Mouse (Mus musculus) liver, embryonic 11.5 days (tissue): ENCODE data around the gene Mettl6. TPM values are rescaled to one million over a fixed set of nuclear protein-coding genes. Genes with fewer than 3 reads are reported as not detected.

Experiments
- ATAC-seq: fragments of 200-750 bp; cut with Nextera tagmentation; replicated peaks from 2 replicates; pipeline ENCODE4 v1.8.0; 2017; ENCODE audit warnings: moderate number of reproducible peaks, mild to moderate bottlenecking, moderate TSS enrichment, moderate library complexity; ENCODE audit not compliant: low FRiP score
- DNase-seq: peaks from one replicate; pipeline ENCODE4 v3.0.0-alpha.2; 2017; ENCODE audit warnings: low spot score
- H3K27ac ChIP-seq: fragments of 300-500 bp; sonication (generic); 2 replicates; pipeline ENCODE4 v1.5.1; 2014; ENCODE audit warnings: mild to moderate bottlenecking, low read depth, low read length, control low read depth
- H3K27me3 ChIP-seq: fragments of 300-500 bp; sonication (generic); replicated peaks from 2 replicates; pipeline ENCODE4 v1.6.1; 2014; ENCODE audit warnings: low read length, mixed read lengths; ENCODE audit not compliant: control insufficient read depth, insufficient read depth
- H3K36me3 ChIP-seq: fragments of 300-500 bp; sonication (generic); 2 replicates; pipeline ENCODE4 v1.6.1; 2014; ENCODE audit warnings: mild to moderate bottlenecking, low read length, moderate library complexity, mixed read lengths; ENCODE audit not compliant: control insufficient read depth, insufficient read depth
- H3K4me1 ChIP-seq: fragments of 300-500 bp; sonication (generic); replicated peaks from 2 replicates; pipeline ENCODE4 v1.6.1; 2014; ENCODE audit warnings: low read length, mixed read lengths; ENCODE audit not compliant: control insufficient read depth, insufficient read depth
- H3K4me2 ChIP-seq: fragments of 300-500 bp; sonication (generic); 2 replicates; pipeline ENCODE4 v1.6.1; 2014; ENCODE audit warnings: mild to moderate bottlenecking, control low read depth, moderate library complexity
- H3K4me3 ChIP-seq: fragments of 300-500 bp; sonication (generic); 2 replicates; pipeline ENCODE4 v1.5.1; 2014; ENCODE audit warnings: low read depth, low read length, control low read depth
- H3K9ac ChIP-seq: fragments of 300-500 bp; sonication (generic); 2 replicates; pipeline ENCODE4 v1.6.1; 2014; ENCODE audit warnings: low read depth, low read length, control low read depth
- H3K9me3 ChIP-seq: fragments of 300-500 bp; sonication (generic); 2 replicates; pipeline ENCODE4 v1.6.1; 2016; ENCODE audit warnings: low read length, inconsistent platforms, mixed read lengths; ENCODE audit not compliant: control insufficient read depth
- WGBS: fragments of 180-500 bp; shearing (Covaris S2); extraction: QIAGEN DNeasy Blood & Tissue Kit; methylation state at CpG from one replicate; pipeline ENCODE4 v1.1.7; 2014; 5-methylcytosine and 5-hydroxymethylcytosine counted together
- polyA plus RNA-seq: library from polyadenylated mRNA; unstranded; fragments of >200 nt; fragmentation: Nextera tagmentation; extraction: Ambion mirVana; gene quantifications from 2 replicates; pipeline ENCODE4 v1.2.1, GENCODE M21; 2014

Gene Mettl6
- polyA plus RNA-seq, 1 experiment from 2014 or later: 60.9 TPM

GRCm38 (mm10) chr14:31519165-31519564 lies 24.3 kb upstream of the Mettl6 start:
- ATAC-seq: no peak
- DNase-seq: no peak

DNA sequence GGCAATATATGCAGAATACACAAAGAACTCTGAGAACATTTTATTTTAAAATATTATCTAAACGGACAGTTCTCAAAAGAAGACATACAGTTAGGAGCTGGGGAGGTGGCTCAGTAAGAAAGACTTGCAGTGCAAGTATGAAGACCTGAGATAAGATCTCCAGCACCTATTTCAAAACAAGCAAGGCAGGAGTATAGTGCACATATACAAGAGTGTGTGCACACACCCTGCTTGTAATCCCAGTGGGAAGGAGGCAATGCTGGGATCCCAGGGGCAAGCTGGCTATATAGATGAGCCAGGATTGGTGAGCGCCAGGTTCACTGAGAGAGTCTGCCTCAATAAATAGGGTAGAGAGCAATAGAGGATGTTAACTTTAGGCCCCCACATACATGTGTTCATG lies 21.1 kb upstream of the Mettl6 start:
- ATAC-seq (no peak), DNase-seq (no peak)
- H3K4me1 ChIP-seq: peaks cover 3% of the 10 kb centered on the region; the same call in 1 of the 2 replicates
- no peak overlapping the region for H3K27ac ChIP-seq
- no peak overlapping the region for H3K4me2 ChIP-seq
- no peaks in the 10 kb centered on the region for H3K27me3 ChIP-seq
- no peaks in the 10 kb centered on the region for H3K36me3 ChIP-seq
- WGBS: 93% methylated on average over 2 of the region's 2 CpGs
- no peaks in the 10 kb centered on the region for H3K9me3 ChIP-seq
- H3K4me3 ChIP-seq: no peak overlapping the region
- no peak overlapping the region for H3K9ac ChIP-seq

More at GRCm38 (mm10) chr14:31519165-31519564, 24.3 kb upstream of the Mettl6 start:
- H3K9ac ChIP-seq: no peak overlapping the region
- H3K4me1 ChIP-seq: peaks cover 3% of the 10 kb centered on the region; the same call in 1 of the 2 replicates
- H3K27me3 ChIP-seq: no peaks in the 10 kb centered on the region
- 0 out of 2 replicates have a peak overlapping the region, but pooled peaks have one; percentile 5 for H3K4me2 ChIP-seq
- H3K27ac ChIP-seq: no peak overlapping the region
- H3K9me3 ChIP-seq: no peaks in the 10 kb centered on the region
- H3K36me3 ChIP-seq: no peaks in the 10 kb centered on the region
- 37% methylated on average over 3 of the region's 3 CpGs for WGBS
- H3K4me3 ChIP-seq: no peak overlapping the region

DNA sequence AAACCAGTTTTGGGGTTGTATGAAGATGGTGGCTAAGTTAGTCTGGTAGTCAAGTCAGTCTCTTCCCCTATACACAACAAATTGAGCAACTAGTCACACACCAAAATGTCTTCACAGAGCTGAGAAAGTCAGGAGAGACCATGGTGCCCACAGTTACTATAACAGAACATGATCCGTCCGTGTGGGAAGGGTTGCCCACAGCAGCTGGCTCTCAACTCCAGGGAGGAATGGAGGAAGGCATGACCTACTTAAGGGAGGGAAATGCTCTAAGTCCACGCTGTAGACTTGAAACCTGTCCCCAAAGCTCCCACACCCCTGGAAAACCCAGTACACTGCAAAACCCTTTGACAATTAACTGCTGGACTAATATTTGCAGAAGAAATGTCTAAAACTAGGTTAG lies 15.5 kb upstream of the Mettl6 start:
- ATAC-seq (no peak), DNase-seq (no peak)
- whole genome bisulfite sequencing: 88% methylated on average over 3 of the region's 3 CpGs
- Histone ChIP-seq H3K4me1 (no peaks in the 10 kb centered on the region), H3K9ac (no peak overlapping the region), H3K36me3 (peaks cover 31% of the 10 kb centered on the region), H3K27me3 (no peaks in the 10 kb centered on the region), H3K4me3 (no peak overlapping the region), H3K9me3 (no peaks in the 10 kb centered on the region), H3K27ac (no peak overlapping the region), H3K4me2 (no peak overlapping the region)

- no peaks in the 10 kb centered on the region for H3K4me1 ChIP-seq
- no peaks in the 10 kb centered on the region for H3K27me3 ChIP-seq
- H3K9me3 ChIP-seq: no peaks in the 10 kb centered on the region
- no peak overlapping the region for H3K27ac ChIP-seq
- H3K4me2 ChIP-seq: no peak overlapping the region
- ATAC-seq: no peak
- 96% methylated on average over 2 of the region's 2 CpGs for WGBS
- no peak for DNase-seq
- H3K36me3 ChIP-seq: peaks cover 36% of the 10 kb centered on the region
- no peak overlapping the region for H3K9ac ChIP-seq
- no peak overlapping the region for H3K4me3 ChIP-seq
Observed at GRCm38 (mm10) chr14:31509911-31510310, 15.1 kb upstream of the Mettl6 start.

DNA sequence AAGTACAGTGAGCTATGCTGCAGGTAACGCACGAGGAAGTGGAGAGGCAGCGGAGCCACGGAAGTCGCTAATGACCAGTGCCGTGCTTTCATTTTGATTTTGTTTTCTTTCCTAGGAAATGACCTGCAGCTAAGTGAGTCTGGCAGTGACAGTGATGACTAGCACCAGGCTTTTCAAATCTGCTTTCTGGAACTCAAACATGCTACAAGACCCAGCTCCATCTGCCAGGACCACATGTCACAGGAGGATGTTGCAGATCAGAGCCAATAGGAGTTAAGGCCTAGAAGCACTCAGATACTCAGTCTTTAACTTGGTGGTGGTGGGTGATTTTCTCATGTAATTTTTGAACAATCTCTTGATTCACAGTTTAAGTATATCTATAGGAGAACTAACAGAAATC lies 11.6 kb upstream of the Mettl6 start:
- no peak overlapping the region for H3K27ac ChIP-seq
- DNase-seq (no peak), ATAC-seq (no peak)
- H3K36me3 ChIP-seq: peaks cover 59% of the 10 kb centered on the region
- no peaks in the 10 kb centered on the region for H3K27me3 ChIP-seq
- WGBS: 96% methylated on average over 6 of the region's 6 CpGs
- no peaks in the 10 kb centered on the region for H3K9me3 ChIP-seq
- no peak overlapping the region for H3K4me2 ChIP-seq
- H3K4me3 ChIP-seq: no peak overlapping the region
- H3K9ac ChIP-seq: no peak overlapping the region
- H3K4me1 ChIP-seq: no peaks in the 10 kb centered on the region

GRCm38 (mm10) chr14:31503406-31503805 lies 8.6 kb upstream of the Mettl6 start:
- WGBS: 96% methylated on average over 13 of the region's 13 CpGs
- ATAC-seq: no peak
- no peak overlapping the region for H3K9ac ChIP-seq

DNA sequence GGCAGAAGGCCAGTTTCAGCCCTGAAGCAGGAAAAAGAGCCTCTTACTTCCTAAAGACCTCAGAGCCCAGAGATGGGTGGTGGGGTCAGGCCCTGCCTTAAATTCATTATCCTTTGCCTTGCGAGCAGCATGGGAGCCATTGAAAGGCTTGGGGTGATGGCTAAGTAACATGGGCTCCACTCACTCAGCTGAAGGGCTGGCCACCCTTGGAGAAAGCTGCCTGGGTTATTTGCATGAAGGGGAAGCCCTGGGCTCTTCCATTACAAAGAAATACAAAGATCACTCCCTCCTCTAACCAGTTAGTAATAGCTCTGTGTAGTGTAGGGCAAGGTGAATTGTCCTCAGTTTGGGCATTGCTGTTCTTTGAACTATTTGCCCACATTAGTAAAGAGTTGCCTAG lies 4.7 kb upstream of the Mettl6 start:
- H3K4me1 ChIP-seq: peaks cover 14% of the 10 kb centered on the region; the same call in 1 of the 2 replicates
- no peak overlapping the region for H3K9ac ChIP-seq
- no peak overlapping the region for H3K4me2 ChIP-seq
- H3K36me3 ChIP-seq: peaks cover 33% of the 10 kb centered on the region
- H3K27ac ChIP-seq: no peak overlapping the region
- 80% methylated on average over 1 of the region's 1 CpGs for WGBS
- no peaks in the 10 kb centered on the region for H3K27me3 ChIP-seq
- no peak overlapping the region for H3K4me3 ChIP-seq
- H3K9me3 ChIP-seq: no peaks in the 10 kb centered on the region
- no peak for ATAC-seq
- DNase-seq: no peak

More at GRCm38 (mm10) chr14:31503406-31503805, 8.6 kb upstream of the Mettl6 start:
- H3K27ac ChIP-seq: no peak overlapping the region
- no peaks in the 10 kb centered on the region for H3K9me3 ChIP-seq
- no peaks in the 10 kb centered on the region for H3K4me1 ChIP-seq
- H3K27me3 ChIP-seq: no peaks in the 10 kb centered on the region
- H3K4me2 ChIP-seq: no peak overlapping the region
- H3K36me3 ChIP-seq: peaks cover 61% of the 10 kb centered on the region
- no peak for DNase-seq
- no peak overlapping the region for H3K4me3 ChIP-seq

DNA sequence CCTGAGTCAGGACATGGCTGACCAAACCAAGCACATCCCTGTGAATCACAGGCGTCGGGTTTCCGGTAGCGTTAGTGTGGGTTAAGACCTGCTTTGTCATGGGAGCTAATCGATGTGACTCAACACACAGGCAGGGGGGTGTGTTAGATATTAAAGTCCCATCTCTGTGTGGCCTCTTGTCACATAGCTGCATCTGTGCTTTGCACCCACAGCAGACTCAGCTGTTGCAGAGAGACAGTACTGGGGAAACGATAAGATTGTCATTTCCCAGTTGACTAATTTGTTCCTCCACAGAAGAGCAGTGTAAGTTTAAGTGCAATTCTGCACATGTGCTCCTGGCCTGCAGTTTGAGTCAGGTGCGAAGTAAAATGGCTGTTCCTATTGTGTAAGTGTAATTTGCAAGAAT lies 1.4 kb upstream of the Mettl6 start:
- peak overlapping the region; percentile 96 for H3K4me2 ChIP-seq
- peak; percentile 94 for ATAC-seq
- H3K4me3 ChIP-seq: peak overlapping the region; percentile 93
- H3K4me1 ChIP-seq: peaks cover 21% of the 10 kb centered on the region
- H3K9me3 ChIP-seq: no peaks in the 10 kb centered on the region
- H3K27ac ChIP-seq: peak overlapping the region; percentile 71
- peak; percentile 44 for DNase-seq
- H3K36me3 ChIP-seq: peaks cover 13% of the 10 kb centered on the region
- H3K9ac ChIP-seq: peak overlapping the region; percentile 90; the same call in 1 of the 2 replicates
- H3K27me3 ChIP-seq: no peaks in the 10 kb centered on the region
- 24% methylated on average over 7 of the region's 7 CpGs for WGBS

DNA sequence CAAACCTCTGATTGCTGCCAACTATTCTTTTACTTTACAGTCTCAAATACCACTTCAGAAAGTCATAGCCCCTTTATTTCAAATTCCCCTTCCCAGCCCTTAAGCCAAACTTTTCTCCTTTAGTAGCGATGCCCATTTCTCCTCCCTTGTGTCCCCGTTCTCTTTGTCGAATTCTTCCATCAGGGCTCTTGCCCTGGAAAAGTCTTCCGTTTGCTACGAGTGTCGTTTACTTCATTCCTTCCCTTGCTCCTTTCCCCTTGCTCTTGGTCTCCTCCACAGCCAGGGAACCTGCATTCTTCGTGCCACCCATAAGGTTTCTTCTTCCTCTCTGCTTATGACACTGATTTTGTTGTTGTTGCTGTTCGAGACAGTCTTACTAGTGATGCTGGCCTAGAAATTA lies 698 bp upstream of the Mettl6 start:
- peaks cover 13% of the 10 kb centered on the region for H3K36me3 ChIP-seq
- peaks cover 21% of the 10 kb centered on the region for H3K4me1 ChIP-seq
- 2% methylated on average over 8 of the region's 8 CpGs for WGBS
- peak overlapping the region; percentile 87 for H3K27ac ChIP-seq
- ATAC-seq: no peak
- H3K9me3 ChIP-seq: no peaks in the 10 kb centered on the region
- H3K9ac ChIP-seq: peak overlapping the region; percentile 90
- no peaks in the 10 kb centered on the region for H3K27me3 ChIP-seq
- peak overlapping the region; percentile 96 for H3K4me2 ChIP-seq
- peak overlapping the region; percentile 93 for H3K4me3 ChIP-seq
- no peak for DNase-seq
